ENCODE assay signal across 7 mouse cellular contexts in genomic region chr5:73431581-73431980, GRCm38 (mm10). TPM values are rescaled to one million over a fixed set of nuclear protein-coding genes. Genes with fewer than 3 reads are reported as not detected.
DNase-seq lines count a peak whose midpoint lies in the region; ATAC-seq lines count a peak whose summit lies in the region.

No protein-coding gene starts in this region.

- peak overlapping the region; percentile 15; the same call in 1 of the 2 replicates for H3K4me2 ChIP-seq in intestine, embryonic 14.5 days (ENCODE audit: low read length)
- peak overlapping the region; percentile 26 for H3K4me2 ChIP-seq in midbrain, embryonic 14.5 days (ENCODE audit: low read length)

- 16% methylated on average over 14 of the region's 14 CpGs for WGBS in intestine, embryonic 14.5 days
- WGBS in midbrain, embryonic 14.5 days: 14% methylated on average over 14 of the region's 14 CpGs

- no peaks in the 10 kb centered on the region for H3K27me3 ChIP-seq in intestine, embryonic 14.5 days (replicated peaks; ENCODE audit: control insufficient read depth, insufficient read depth, low read length)
- no peaks in the 10 kb centered on the region for H3K27me3 ChIP-seq in midbrain, embryonic 14.5 days (ENCODE audit: control insufficient read depth, insufficient read depth, low read length)
- no peaks in the 10 kb centered on the region for H3K27me3 ChIP-seq in splenic B cell, adult 2 months (ENCODE audit: control insufficient read depth, insufficient read depth, low read length, poor library complexity, severe bottlenecking)

- intact Hi-C loops in left cerebral cortex, postnatal 14 days (cut with DNase I): loop anchor here (2.0 to 10.0 kb wide), 2 partner anchors 103 to 205 kb away; no protein-coding TSS in a partner anchor

- H3K9me3 ChIP-seq in intestine, embryonic 14.5 days (ENCODE audit: control insufficient read depth, low read length): no peaks in the 10 kb centered on the region
- no peaks in the 10 kb centered on the region for H3K9me3 ChIP-seq in midbrain, embryonic 14.5 days (ENCODE audit: control insufficient read depth, low read length)

- no peaks in the 10 kb centered on the region for H3K36me3 ChIP-seq in intestine, embryonic 14.5 days (ENCODE audit: control insufficient read depth, insufficient read depth, low read length)
- no peaks in the 10 kb centered on the region for H3K36me3 ChIP-seq in midbrain, embryonic 14.5 days (ENCODE audit: control insufficient read depth, insufficient read depth, low read length)
- no peaks in the 10 kb centered on the region for H3K36me3 ChIP-seq in splenic B cell, adult 2 months (ENCODE audit: control insufficient read depth, insufficient read depth, low read length, poor library complexity, severe bottlenecking)

- H3K27ac ChIP-seq in intestine, embryonic 14.5 days (ENCODE audit: low read depth): no peak overlapping the region
- H3K27ac ChIP-seq in midbrain, embryonic 14.5 days (replicated peaks; ENCODE audit: low read depth, low read length): peak overlapping the region; percentile 58; the same call in 1 of the 2 replicates

- no peak overlapping the region for H3K9ac ChIP-seq in intestine, embryonic 14.5 days (ENCODE audit: low read length)
- H3K9ac ChIP-seq in midbrain, embryonic 14.5 days (replicated peaks; ENCODE audit: low read length): no peak overlapping the region; the same call in 1 of the 2 replicates

- H3K4me3 ChIP-seq in intestine, embryonic 14.5 days (ENCODE audit: low read depth, low read length): no peak overlapping the region
- no peak overlapping the region for H3K4me3 ChIP-seq in midbrain, embryonic 14.5 days (replicated peaks; ENCODE audit: low read depth, low read length)

- no peaks in the 10 kb centered on the region for H3K4me1 ChIP-seq in intestine, embryonic 14.5 days (replicated peaks; ENCODE audit: control insufficient read depth, insufficient read depth, low read length)
- no peaks in the 10 kb centered on the region for H3K4me1 ChIP-seq in midbrain, embryonic 14.5 days (ENCODE audit: control insufficient read depth, insufficient read depth, low read length)

- ATAC-seq in intestine, embryonic 14.5 days (replicated peaks; ENCODE audit: low FRiP score, low TSS enrichment, low read depth): peak; percentile 89
- peak; percentile 80 for ATAC-seq in midbrain, embryonic 14.5 days (ENCODE audit: low FRiP score, low TSS enrichment)

- DNase-seq in adrenal gland, adult (ENCODE audit: inconsistent age in 2 of 2, low spot score in 1 of 2): peak; percentile 78 to 91
- DNase-seq in cerebellum, postnatal 14 days: peak; percentile 90 to 91
- DNase-seq in gastrocnemius, adult 18-20 months (ENCODE audit: low spot score): peak; percentile 63
- DNase-seq in intestine, embryonic 14.5 days (ENCODE audit: low spot score): peak; percentile 88
- DNase-seq in left cerebral cortex, postnatal 14 days (ENCODE audit: low spot score in 2 of 2): peak; percentile 88 to 92
- DNase-seq in midbrain, embryonic 14.5 days: peak; percentile 93
- DNase-seq in splenic B cell, adult 2 months (ENCODE audit: low read depth, low spot score): peak; percentile 44

RNA-seq across cellular contexts. Expression of gene Cwh43, which starts 25.7 kb away (rescaled TPM):
- not detected for total RNA-seq in gastrocnemius, adult 18-20 months (2021)
- 0.07 and 0.09 TPM in 2 replicates for polyA plus RNA-seq in intestine, embryonic 14.5 days (2014; fragmentation: Nextera tagmentation; extraction: Ambion mirVana)
- total RNA-seq in left cerebral cortex, postnatal 14 days (2021): 1 to 10 TPM; 4.0 to 6.4 TPM
- polyA plus RNA-seq in midbrain, embryonic 14.5 days (2014; fragmentation: Nextera tagmentation; extraction: Ambion mirVana): 0.38 and 0.49 TPM in 2 replicates

RNA-seq across cellular contexts. Expression of gene Dcun1d4, which starts 49.2 kb away (rescaled TPM):
- total RNA-seq in gastrocnemius, adult 18-20 months (2021): 10 to 100 TPM; 10.8 to 11.1 TPM
- 28.3 and 30.3 TPM in 2 replicates for polyA plus RNA-seq in intestine, embryonic 14.5 days (2014; fragmentation: Nextera tagmentation; extraction: Ambion mirVana)
- 100 to 1,000 TPM; 120 to 125 TPM for total RNA-seq in left cerebral cortex, postnatal 14 days (2021)
- polyA plus RNA-seq in midbrain, embryonic 14.5 days (2014; fragmentation: Nextera tagmentation; extraction: Ambion mirVana): 41.7 and 62.2 TPM in 2 replicates

Comparison
In these comparisons a context has a peak if more than half of its experiments do, and no peak if none do; other contexts are left out.
1. RNA of gene Cwh43, which starts 25.7 kb away (total RNA-seq): 4.0 to 6.4 TPM in left cerebral cortex, postnatal 14 days; not detected in gastrocnemius, adult 18-20 months; every median in the first group is over 4 times any median in the second.
2. RNA of gene Dcun1d4, which starts 49.2 kb away (total RNA-seq): 120 to 125 TPM in left cerebral cortex, postnatal 14 days; 10.8 to 11.1 TPM in gastrocnemius, adult 18-20 months; every median in the first group is over 4 times any median in the second.
3. Peak in every context shown above with its lines, with median percentiles within 50 percentile points of each other: DNase-seq.